Mouse (Mus musculus): ENCODE measurements around the gene Grik3.

Gene Grik3

GRCm38 (mm10) chr4:125718429-125719140 is 228.1 kb downstream of the Grik3 start:
- no peak for DNase-seq (ENCODE audit: low read depth)

GRCm38 (mm10) chr4:125726241-125726640 is 235.7 kb downstream of the Grik3 start:
- no peak for DNase-seq (ENCODE audit: low read depth)

DNA sequence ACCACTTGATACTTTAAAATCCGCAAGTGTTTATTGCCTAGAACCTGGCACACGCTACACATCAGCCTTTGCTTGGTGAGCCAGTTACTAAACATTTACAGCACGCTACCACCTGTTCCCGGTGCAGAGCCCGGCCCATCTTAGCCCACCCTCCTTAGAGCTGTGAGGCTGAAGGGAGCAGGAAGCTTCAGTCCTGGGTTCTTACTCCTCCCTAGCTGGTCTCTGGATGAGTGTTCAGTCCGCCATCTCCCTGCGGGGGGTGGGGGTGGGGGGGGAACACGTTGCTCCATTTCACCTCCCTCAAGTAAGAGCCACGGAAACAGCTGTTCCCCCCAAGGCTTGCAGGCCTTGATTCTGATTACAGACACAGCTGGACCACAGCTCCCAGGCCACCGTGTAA is 236.5 kb downstream of the Grik3 start:
- DNase-seq (ENCODE audit: low read depth) = no peak

- DNase-seq (ENCODE audit: low read depth) = no peak
These were observed 237.1 kb downstream of the Grik3 start for GRCm38 (mm10) chr4:125727626-125728025.

DNA sequence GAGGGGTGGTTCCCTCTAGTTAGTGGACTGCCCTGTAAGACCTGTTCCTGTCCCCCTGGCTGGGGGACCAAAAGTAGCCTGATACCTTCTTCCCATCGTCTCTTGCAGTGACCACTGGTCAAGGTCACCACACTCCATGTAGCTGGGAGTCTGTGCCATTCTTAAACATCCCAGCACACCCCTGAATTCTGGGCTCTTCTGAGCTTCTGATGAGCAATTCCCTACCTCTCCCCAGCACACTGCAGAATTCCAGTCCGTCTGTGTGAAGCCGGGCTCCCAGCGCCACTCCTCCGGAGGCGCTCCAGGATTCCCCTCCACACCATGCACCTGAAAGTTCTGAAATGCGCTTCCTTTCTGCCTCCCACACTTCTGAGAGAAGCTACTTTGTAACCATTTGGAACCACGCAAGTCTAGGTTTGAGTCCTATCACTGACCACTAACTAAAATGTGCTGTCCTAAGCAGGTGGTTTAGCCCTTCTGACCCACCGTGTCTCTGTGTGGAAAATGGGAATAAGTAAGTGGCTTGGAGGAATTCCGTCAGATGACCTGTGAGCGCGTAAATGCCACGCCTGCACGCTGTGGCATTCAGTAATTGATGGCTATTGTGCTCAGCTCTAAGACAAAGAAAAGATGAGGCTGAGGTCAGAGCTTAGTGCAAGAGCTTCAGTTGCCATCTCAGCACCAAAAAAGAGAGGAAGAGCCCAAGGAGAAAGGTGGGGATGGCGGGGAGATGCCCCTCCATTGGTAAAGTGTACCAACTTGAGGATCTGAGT is 237.8 kb downstream of the Grik3 start:
- DNase-seq (ENCODE audit: low read depth) = no peak

GRCm38 (mm10) chr4:125729305-125730220 is 239.1 kb downstream of the Grik3 start:
- no peak for DNase-seq (ENCODE audit: low read depth)

GRCm38 (mm10) chr4:125730751-125731150 is 240.3 kb downstream of the Grik3 start:
- DNase-seq (ENCODE audit: low read depth) = no peak

- no peak for DNase-seq (ENCODE audit: low read depth)
These were observed 246.3 kb downstream of the Grik3 start for GRCm38 (mm10) chr4:125736783-125737182.

DNA sequence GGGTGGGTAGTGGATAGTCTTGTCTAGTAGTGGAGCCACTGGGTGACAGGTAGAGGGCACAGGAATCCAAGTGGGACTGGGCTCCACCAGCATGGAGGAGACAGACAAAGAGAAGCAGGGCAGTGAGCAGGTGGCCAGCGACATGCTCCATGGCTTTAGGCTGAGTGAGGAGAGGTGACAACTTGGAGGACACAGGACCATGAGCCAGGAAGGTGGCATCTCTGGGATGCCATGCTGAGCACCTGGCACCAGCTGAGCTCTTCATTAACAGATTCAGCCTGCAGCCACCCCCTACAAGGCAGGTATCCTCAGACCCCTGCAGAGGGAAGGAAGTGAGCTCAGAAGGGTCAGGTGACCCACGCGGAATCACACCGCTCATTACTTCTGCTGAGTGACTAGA is 248.3 kb downstream of the Grik3 start:
- no peak for DNase-seq (ENCODE audit: low read depth)

DNA sequence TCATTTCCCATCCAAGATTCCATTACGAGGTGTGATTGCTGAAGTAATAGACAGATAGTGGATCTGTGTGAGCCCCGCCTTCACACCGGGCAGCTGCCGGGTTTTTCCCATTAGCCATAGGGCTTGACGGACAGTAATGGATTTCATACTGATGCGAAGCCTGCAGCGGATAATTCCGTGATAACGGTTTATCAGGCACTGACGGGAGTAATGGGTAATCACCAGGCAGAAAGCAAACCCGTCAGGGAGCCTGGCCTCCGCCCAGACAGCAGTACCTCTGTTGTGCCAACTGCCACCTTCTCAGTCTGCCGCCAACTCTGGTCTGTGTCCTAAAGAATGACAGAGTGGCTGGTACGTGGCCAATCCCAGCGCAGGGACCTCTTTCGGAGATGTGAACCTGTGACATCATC is 251.7 kb downstream of the Grik3 start:
- no peak for DNase-seq (ENCODE audit: low read depth)

GRCm38 (mm10) chr4:125745902-125746301 is 255.4 kb downstream of the Grik3 start:
- DNase-seq (ENCODE audit: low read depth) = no peak

DNA sequence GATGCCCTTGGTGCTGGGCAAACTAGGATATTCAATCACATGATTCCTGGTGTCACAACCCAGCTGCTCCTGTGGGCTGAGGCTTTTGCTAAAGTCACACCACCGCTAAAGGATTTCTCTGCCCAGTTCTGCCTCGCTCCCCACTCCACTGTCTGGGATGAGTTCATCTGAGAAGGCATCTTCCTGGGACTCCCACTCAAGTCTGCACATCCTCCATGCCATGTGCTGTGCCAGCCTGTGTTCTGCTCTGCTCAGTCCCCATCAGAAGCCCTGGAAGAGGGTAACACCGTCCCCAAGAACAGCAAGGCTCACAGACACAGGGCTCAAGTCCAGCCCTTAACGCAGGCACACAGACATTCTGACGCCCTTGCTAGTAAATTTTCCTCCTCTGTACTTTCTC is 265.9 kb downstream of the Grik3 start:
- no peak for DNase-seq (ENCODE audit: low read depth)

DNA sequence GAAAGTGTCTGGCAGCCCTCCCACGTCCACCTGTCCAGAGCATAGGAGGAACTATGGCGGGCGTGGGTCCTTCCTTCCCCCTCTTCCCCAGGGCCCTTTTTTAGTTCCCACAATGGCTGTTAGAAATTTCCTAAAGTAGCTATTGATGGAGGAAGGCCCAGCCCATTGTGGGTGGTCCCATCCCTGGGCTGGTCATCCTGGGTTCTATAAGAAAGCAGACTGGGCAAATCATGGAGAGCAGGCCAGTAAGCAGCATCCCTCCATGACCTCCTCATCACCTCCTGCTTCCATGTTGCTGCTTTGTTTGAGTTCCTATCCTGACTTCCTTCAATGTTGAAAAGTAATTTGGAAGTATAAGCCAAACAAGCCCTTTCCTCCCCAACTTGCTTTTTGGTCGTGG is 269.8 kb downstream of the Grik3 start:
- no peak for DNase-seq (ENCODE audit: low read depth)

DNA sequence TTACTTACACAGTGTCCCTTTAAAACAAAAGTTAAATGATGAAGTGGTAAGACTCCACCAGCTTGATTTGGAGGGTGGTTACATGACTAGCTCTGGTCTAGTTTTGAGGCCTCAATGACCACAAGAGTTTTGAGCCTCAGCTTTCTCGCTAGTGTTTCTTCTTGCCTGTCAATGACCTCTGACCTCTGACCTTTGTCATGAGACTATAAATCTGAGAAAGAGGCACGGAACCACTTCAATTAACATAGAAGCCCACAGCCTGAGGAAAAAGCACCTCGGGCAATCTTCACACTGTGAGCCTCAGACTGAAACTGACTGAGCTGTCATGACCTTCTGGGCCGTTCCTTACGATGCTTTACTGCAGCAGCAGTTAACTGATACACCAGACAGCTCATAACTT is 272.6 kb downstream of the Grik3 start:
- DNase-seq (ENCODE audit: low read depth) = no peak
